Comparison of ENCODE assay signal across 22 mouse cellular contexts in the genomic region with DNA sequence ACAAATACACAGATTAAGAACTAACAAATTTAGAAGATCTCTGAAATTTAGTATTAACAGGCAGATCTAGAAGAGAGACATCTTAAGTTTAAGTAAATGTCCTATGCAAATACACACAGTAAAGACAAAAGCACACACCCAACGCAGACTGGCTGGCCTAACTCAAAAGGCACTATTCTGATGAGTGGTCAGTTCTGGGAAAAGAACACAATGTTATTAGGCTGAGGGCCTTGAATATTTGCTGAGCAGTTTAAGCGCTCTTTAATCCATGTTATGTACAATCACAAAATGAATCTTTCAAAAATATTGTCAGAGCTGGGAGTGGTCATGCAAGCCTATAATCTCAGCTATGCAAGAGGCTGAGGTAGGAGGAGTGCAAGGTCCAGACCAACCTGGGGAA. TPM values are rescaled to one million over a fixed set of nuclear protein-coding genes. Genes with fewer than 3 reads are reported as not detected.
"Had no signal": no experiment of that assay in that cellular context is flagged by ENCODE, and none has a peak within 500 bp of the region (broad histone marks: within the 10 kb centered on the region; RNA-seq: fewer than 3 reads in every experiment).

No protein-coding gene starts in this region.

- H3K9me3 ChIP-seq: hindbrain, embryonic 13.5 days; kidney, embryonic 15.5 days; limb, embryonic 12.5 days; liver, embryonic 15.5 days; midbrain, embryonic 12.5 days; neural tube, embryonic 13.5 days; stomach, embryonic 15.5 days had no signal

- H3K4me3 ChIP-seq: hindbrain, embryonic 13.5 days; kidney, embryonic 15.5 days; limb, embryonic 12.5 days; liver, embryonic 15.5 days; midbrain, embryonic 12.5 days; neural tube, embryonic 13.5 days; stomach, embryonic 15.5 days had no signal

- H3K36me3 ChIP-seq: midbrain, embryonic 12.5 days had no signal

- H3K4me2 ChIP-seq: hindbrain, embryonic 13.5 days; kidney, embryonic 15.5 days; limb, embryonic 12.5 days; liver, embryonic 15.5 days; lung, embryonic 14.5 days; midbrain, embryonic 12.5 days; neural tube, embryonic 13.5 days; stomach, embryonic 15.5 days had no signal

- H3K9ac ChIP-seq: hindbrain, embryonic 13.5 days; kidney, embryonic 15.5 days; limb, embryonic 12.5 days; liver, embryonic 15.5 days; lung, embryonic 14.5 days; midbrain, embryonic 12.5 days; neural tube, embryonic 13.5 days; stomach, embryonic 15.5 days had no signal

- ATAC-seq: hindbrain, postnatal 0 days; midbrain, embryonic 16.5 days had no signal

- DNase-seq: kidney, postnatal 36 days; liver; lung, embryonic 14.5 days; retina, postnatal 1 day; right cerebral cortex, postnatal 4 days; thymus, adult 18-20 months; thymus, postnatal 14 days had no signal

- H3K27ac ChIP-seq: hindbrain, embryonic 13.5 days; hindbrain, postnatal 0 days; kidney, embryonic 15.5 days; limb, embryonic 12.5 days; liver, embryonic 15.5 days; macrophage; midbrain, embryonic 12.5 days; neural tube, embryonic 13.5 days; stomach, embryonic 15.5 days had no signal

- H3K27me3 ChIP-seq: hindbrain, embryonic 13.5 days; kidney, embryonic 15.5 days; limb, embryonic 12.5 days; liver, embryonic 15.5 days; midbrain, embryonic 12.5 days; neural tube, embryonic 13.5 days; stomach, embryonic 15.5 days had no signal

RNA-seq across cellular contexts. Expression of a gene that starts 35.7 kb away (rescaled TPM):
- total RNA-seq: hindbrain, postnatal 0 days; layer of hippocampus, adult 18-20 months; layer of hippocampus, postnatal 10 days; megakaryocyte-erythroid progenitor cell, adult 5-6 weeks had no signal
- polyA plus RNA-seq: hindbrain, embryonic 13.5 days; hindbrain, postnatal 0 days; intestine, embryonic 14.5 days; midbrain, embryonic 12.5 days; midbrain, embryonic 16.5 days; neural tube, embryonic 13.5 days; spleen, adult 2 months had no signal
